Mouse (Mus musculus): Measurements from ENCODE around the gene Col13a1. TPM values are rescaled to one million over a fixed set of nuclear protein-coding genes. Genes with fewer than 3 reads are reported as not detected.

Gene Col13a1
- polyA plus RNA-seq, 1 experiment from 2014 or later, result 7.3 TPM

DNA sequence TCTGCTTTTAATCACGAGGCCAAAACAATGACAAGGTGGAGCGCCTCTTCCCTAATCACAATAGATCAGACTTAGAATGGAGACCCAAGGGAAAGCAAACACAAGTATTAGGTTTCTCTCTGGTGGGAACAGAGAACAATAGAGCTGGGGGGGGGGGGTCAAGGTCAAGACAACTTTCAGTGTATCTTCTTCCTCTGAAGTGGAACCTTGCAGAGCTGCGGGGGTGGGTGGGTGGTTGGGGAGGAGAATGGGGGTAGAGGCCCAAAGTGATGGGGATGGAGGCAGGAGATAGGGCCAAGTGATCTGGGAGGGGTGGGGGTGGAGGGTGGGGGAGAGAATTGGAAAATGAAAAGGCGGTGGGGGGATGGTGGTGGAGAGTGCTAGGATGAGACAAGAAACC, 149.9 kb downstream of the Col13a1 start:
- Histone ChIP-seq H3K9me3 (replicated peaks; ENCODE audit: low read length) (no peaks in the 10 kb centered on the region), H3K27ac (no peak overlapping the region), H3K36me3 (ENCODE audit: insufficient read depth, low read length) (no peaks in the 10 kb centered on the region), H3K4me1 (replicated peaks; ENCODE audit: insufficient read depth, low read length) (no peaks in the 10 kb centered on the region; the same call in 1 of the 2 replicates), H3K27me3 (ENCODE audit: insufficient read depth, low read length) (no peaks in the 10 kb centered on the region), H3K9ac (ENCODE audit: low read depth, low read length) (no peak overlapping the region), H3K4me3 (replicated peaks; ENCODE audit: low read depth, low read length) (no peak overlapping the region), H3K4me2 (ENCODE audit: low read length) (no peak overlapping the region)
- WGBS, result 37% methylated on average over 4 of the region's 4 CpGs
- no peak for TF ChIP-seq CTCF (IDR thresholded peaks at IDR 0.05; ENCODE audit: low read depth)
- DNase-seq (ENCODE audit: low spot score) (no peak), ATAC-seq (replicated peaks; ENCODE audit: low FRiP score, low read depth) (no peak)

DNA sequence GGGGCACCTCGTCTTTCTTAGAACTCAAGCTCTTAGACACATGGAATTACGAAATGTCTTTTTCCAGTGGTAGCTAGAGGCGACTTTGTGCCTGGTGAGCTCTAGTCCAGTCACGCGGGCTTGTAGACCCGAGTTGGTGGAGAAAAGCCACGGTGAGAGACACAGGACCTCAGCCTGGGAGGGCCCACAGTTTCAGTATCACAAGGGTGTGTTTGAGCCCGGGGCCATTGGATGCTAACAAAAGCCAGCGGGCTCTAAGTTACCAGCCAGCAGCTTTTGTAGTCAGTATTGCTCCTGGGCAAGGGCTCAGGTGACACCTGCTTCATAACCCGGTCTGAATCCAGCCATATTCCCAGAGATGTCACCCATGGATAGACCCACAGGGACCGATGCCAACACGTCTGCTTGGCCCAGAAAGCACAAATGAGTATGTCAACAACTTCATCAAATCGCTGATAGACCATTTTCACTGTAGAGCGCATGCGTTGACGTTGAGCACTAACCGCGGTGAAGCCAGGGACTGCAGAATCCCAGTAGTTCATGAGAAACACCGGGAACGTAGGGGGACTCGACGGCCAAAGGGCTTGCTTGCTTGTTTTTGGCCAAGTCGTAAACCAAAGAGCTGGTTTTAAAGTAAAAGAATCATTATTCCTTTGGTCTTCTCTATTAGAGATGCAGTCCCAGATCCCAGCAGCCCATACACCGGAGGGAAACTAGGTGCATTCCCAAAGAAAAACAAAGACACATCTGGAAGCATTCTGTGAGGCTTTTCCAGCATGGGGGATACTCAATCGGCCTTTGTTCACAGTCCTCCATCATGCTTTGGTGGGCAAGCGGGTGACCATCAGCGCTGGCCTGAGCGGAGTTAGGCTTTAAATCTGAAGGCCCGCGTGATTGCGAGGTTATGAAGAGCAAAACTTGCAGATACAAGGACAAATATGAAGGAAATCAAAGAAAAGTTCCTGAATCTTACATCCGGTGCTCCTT, 150.7 kb downstream of the Col13a1 start:
- no peak for TF ChIP-seq CTCF (IDR thresholded peaks at IDR 0.05; ENCODE audit: low read depth)
- Histone ChIP-seq H3K36me3 (ENCODE audit: insufficient read depth, low read length) (no peaks in the 10 kb centered on the region), H3K4me3 (replicated peaks; ENCODE audit: low read depth, low read length) (no peak overlapping the region), H3K9me3 (replicated peaks; ENCODE audit: low read length) (no peaks in the 10 kb centered on the region), H3K27me3 (ENCODE audit: insufficient read depth, low read length) (no peaks in the 10 kb centered on the region), H3K4me1 (replicated peaks; ENCODE audit: insufficient read depth, low read length) (no peaks in the 10 kb centered on the region; the same call in 1 of the 2 replicates), H3K27ac (no peak overlapping the region), H3K9ac (ENCODE audit: low read depth, low read length) (no peak overlapping the region), H3K4me2 (ENCODE audit: low read length) (no peak overlapping the region)
- ATAC-seq (replicated peaks; ENCODE audit: low FRiP score, low read depth) (no peak), DNase-seq (ENCODE audit: low spot score) (no peak)
- WGBS, result 87% methylated on average over 32 of the region's 32 CpGs

DNA sequence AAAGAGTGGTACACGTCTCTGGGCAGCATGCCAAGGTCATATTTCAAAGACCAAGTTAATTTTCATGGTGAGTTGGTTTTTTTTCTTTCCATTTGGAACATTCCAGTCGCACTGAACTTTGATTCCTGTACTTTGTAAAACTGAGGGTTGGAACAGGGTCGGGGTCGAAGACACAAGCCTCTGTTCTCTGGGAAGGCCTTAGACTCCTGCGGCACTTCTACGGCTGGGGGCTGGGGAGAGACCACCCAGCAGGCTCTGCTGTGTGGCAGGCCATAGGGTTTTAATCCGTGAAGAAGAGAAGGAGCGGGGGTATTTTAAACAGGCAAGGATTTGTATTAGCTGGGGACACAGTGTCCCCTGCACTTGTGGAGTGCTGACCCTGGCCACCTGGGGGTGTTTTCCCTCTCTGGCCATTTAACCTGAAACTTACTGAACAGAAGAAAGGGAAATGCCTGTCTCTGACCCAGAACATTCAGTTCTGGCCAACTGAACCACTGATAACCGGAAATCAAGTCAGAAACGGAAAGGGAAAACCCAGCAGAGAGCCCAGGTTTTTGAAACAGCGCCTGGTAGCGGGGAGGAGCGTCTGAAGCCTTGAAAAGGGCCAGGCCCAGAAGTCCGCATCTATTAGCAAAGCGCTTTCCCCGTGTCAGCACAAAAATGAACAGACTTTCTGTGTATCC, 152.0 kb downstream of the Col13a1 start:
- H3K9ac ChIP-seq (ENCODE audit: low read depth, low read length), result no peak overlapping the region
- no peak overlapping the region for H3K4me2 ChIP-seq (ENCODE audit: low read length)
- H3K27me3 ChIP-seq (ENCODE audit: insufficient read depth, low read length), result no peaks in the 10 kb centered on the region
- peak overlapping the region; percentile 82 for H3K27ac ChIP-seq
- H3K36me3 ChIP-seq (ENCODE audit: insufficient read depth, low read length), result no peaks in the 10 kb centered on the region
- ATAC-seq (replicated peaks; ENCODE audit: low FRiP score, low read depth) (peak; percentile 64; the same call in 1 of the 2 replicates), DNase-seq (ENCODE audit: low spot score) (peak; percentile 85)
- H3K9me3 ChIP-seq (replicated peaks; ENCODE audit: low read length), result no peaks in the 10 kb centered on the region
- 24% methylated on average over 16 of the region's 16 CpGs for WGBS
- no peak overlapping the region for H3K4me3 ChIP-seq (replicated peaks; ENCODE audit: low read depth, low read length)
- no peaks in the 10 kb centered on the region; the same call in 1 of the 2 replicates for H3K4me1 ChIP-seq (replicated peaks; ENCODE audit: insufficient read depth, low read length)
- peak; percentile 25; the same call in 1 of the 2 replicates for TF ChIP-seq CTCF (IDR thresholded peaks at IDR 0.05; ENCODE audit: low read depth)

GRCm38 (mm10) chr10:61825979-61826752, 152.7 kb downstream of the Col13a1 start:
- Histone ChIP-seq H3K4me1 (replicated peaks; ENCODE audit: insufficient read depth, low read length) (no peaks in the 10 kb centered on the region; the same call in 1 of the 2 replicates), H3K9me3 (replicated peaks; ENCODE audit: low read length) (no peaks in the 10 kb centered on the region), H3K9ac (ENCODE audit: low read depth, low read length) (no peak overlapping the region), H3K36me3 (ENCODE audit: insufficient read depth, low read length) (no peaks in the 10 kb centered on the region), H3K27me3 (ENCODE audit: insufficient read depth, low read length) (no peaks in the 10 kb centered on the region), H3K4me3 (replicated peaks; ENCODE audit: low read depth, low read length) (no peak overlapping the region), H3K27ac (peak overlapping the region; percentile 82), H3K4me2 (ENCODE audit: low read length) (no peak overlapping the region)
- ATAC-seq (replicated peaks; ENCODE audit: low FRiP score, low read depth) (0 out of 2 replicates have a peak, but pooled peaks have one; percentile 17), DNase-seq (ENCODE audit: low spot score) (no peak)
- WGBS, result 41% methylated on average over 13 of the region's 13 CpGs
- no peak for TF ChIP-seq CTCF (IDR thresholded peaks at IDR 0.05; ENCODE audit: low read depth)

DNA sequence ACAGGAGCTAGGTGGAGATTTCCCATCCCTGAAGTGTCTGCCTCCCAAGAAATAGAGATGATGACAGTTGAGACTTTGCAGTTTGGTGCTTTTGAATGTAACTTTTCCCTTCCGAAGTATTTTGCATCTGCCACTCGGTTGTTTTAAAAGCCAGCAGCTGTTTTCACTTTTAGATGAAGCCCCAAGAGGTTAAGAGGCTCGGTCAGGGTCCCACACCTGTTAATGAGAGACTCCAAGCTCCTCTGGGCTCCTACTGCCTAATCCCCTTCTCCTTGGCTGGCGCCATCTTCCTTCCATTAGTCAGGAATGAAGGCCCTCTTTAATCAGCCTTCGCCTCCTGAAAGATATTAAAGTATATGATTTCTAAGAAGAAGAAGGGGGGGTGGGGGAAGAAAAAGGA, 153.4 kb downstream of the Col13a1 start:
- TF ChIP-seq CTCF (IDR thresholded peaks at IDR 0.05; ENCODE audit: low read depth), result no peak
- no peak overlapping the region for H3K9ac ChIP-seq (ENCODE audit: low read depth, low read length)
- no peaks in the 10 kb centered on the region for H3K9me3 ChIP-seq (replicated peaks; ENCODE audit: low read length)
- no peak overlapping the region for H3K4me2 ChIP-seq (ENCODE audit: low read length)
- no peak overlapping the region for H3K4me3 ChIP-seq (replicated peaks; ENCODE audit: low read depth, low read length)
- WGBS, result 54% methylated on average over 5 of the region's 5 CpGs
- DNase-seq (ENCODE audit: low spot score), result no peak
- no peaks in the 10 kb centered on the region; the same call in 1 of the 2 replicates for H3K4me1 ChIP-seq (replicated peaks; ENCODE audit: insufficient read depth, low read length)
- no peak overlapping the region for H3K27ac ChIP-seq
- no peak for ATAC-seq (replicated peaks; ENCODE audit: low FRiP score, low read depth)
- H3K36me3 ChIP-seq (ENCODE audit: insufficient read depth, low read length), result no peaks in the 10 kb centered on the region
- no peaks in the 10 kb centered on the region for H3K27me3 ChIP-seq (ENCODE audit: insufficient read depth, low read length)

DNA sequence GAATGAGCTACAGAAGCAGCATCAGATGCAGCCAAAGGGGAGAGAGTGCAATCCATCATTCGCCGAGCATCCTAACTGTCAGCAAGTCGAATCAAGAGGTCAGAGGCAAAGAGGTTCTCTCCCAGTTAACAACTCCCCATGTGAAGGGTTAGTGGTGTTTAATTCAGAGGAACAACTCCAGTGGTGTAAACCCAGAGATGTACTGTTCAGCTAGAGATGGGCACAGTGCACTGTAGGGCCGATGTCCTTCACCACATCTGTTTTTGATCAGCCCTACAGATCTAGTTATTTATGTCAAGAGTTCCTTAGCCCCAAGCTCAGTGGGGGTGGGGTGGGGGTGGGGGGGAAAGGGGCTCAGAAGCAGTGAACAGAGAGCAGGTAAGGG, 155.2 kb downstream of the Col13a1 start:
- WGBS, result 41% methylated on average over 4 of the region's 4 CpGs
- Histone ChIP-seq H3K36me3 (ENCODE audit: insufficient read depth, low read length) (no peaks in the 10 kb centered on the region), H3K27me3 (ENCODE audit: insufficient read depth, low read length) (no peaks in the 10 kb centered on the region), H3K4me1 (replicated peaks; ENCODE audit: insufficient read depth, low read length) (no peaks in the 10 kb centered on the region; the same call in 1 of the 2 replicates), H3K4me3 (replicated peaks; ENCODE audit: low read depth, low read length) (no peak overlapping the region), H3K4me2 (ENCODE audit: low read length) (no peak overlapping the region), H3K9ac (ENCODE audit: low read depth, low read length) (no peak overlapping the region), H3K9me3 (replicated peaks; ENCODE audit: low read length) (no peaks in the 10 kb centered on the region), H3K27ac (no peak overlapping the region)
- no peak for TF ChIP-seq CTCF (IDR thresholded peaks at IDR 0.05; ENCODE audit: low read depth)
- ATAC-seq (replicated peaks; ENCODE audit: low FRiP score, low read depth) (no peak), DNase-seq (ENCODE audit: low spot score) (no peak)
